Mouse (Mus musculus) heart, embryonic 12.5 days (tissue): Measurements from ENCODE around the gene Ubald1. TPM values are rescaled to one million over a fixed set of nuclear protein-coding genes. Genes with fewer than 3 reads are reported as not detected.

Experiments used
- ATAC-seq: fragments of 200-750 bp; cut with Nextera tagmentation; 2 replicates; pipeline ENCODE4 v1.8.0; 2017; ENCODE audit warnings: moderate TSS enrichment, moderate library complexity; ENCODE audit not compliant: insufficient number of reproducible peaks, low FRiP score
- H3K27ac ChIP-seq: fragments of 300-500 bp; sonication (generic); 2 replicates; pipeline ENCODE4 v1.5.1; 2016; ENCODE audit warnings: mild to moderate bottlenecking, moderate library complexity; ENCODE audit not compliant: poor library complexity, severe bottlenecking
- H3K27me3 ChIP-seq: fragments of 300-500 bp; sonication (generic); replicated peaks from 2 replicates; pipeline ENCODE4 v1.6.1; 2016; ENCODE audit warnings: mild to moderate bottlenecking, moderate library complexity
- H3K36me3 ChIP-seq: fragments of 300-500 bp; sonication (generic); 2 replicates; pipeline ENCODE4 v1.6.1; 2016; ENCODE audit warnings: mild to moderate bottlenecking, moderate library complexity
- H3K4me1 ChIP-seq: fragments of 300-500 bp; sonication (generic); replicated peaks from 2 replicates; pipeline ENCODE4 v1.6.1; 2016; ENCODE audit warnings: mild to moderate bottlenecking
- H3K4me2 ChIP-seq: fragments of 300-500 bp; sonication (generic); 2 replicates; pipeline ENCODE4 v1.6.1; 2016; ENCODE audit warnings: mild to moderate bottlenecking, moderate library complexity
- H3K4me3 ChIP-seq: fragments of 300-500 bp; sonication (generic); 2 replicates; pipeline ENCODE4 v1.5.1; 2016; ENCODE audit warnings: mild to moderate bottlenecking
- H3K9ac ChIP-seq: fragments of 300-500 bp; sonication (generic); 2 replicates; pipeline ENCODE4 v1.6.1; 2016; ENCODE audit warnings: mild to moderate bottlenecking, moderate library complexity
- H3K9me3 ChIP-seq: fragments of 300-500 bp; sonication (generic); replicated peaks from 2 replicates; pipeline ENCODE4 v1.6.1; 2016; ENCODE audit warnings: mild to moderate bottlenecking, moderate library complexity
- WGBS: fragments of 180-500 bp; shearing (Covaris S2); methylation state at CpG from one replicate; pipeline ENCODE4 v1.1.7; 2016; 5-methylcytosine and 5-hydroxymethylcytosine counted together
- polyA plus RNA-seq: library from polyadenylated mRNA; unstranded; fragments of >200 nt; fragmentation: Nextera tagmentation; extraction: Ambion mirVana; gene quantifications from 2 replicates; pipeline ENCODE4 v1.2.1, GENCODE M21; 2016

The Ubald1 gene
- 26.8 and 27.1 TPM in 2 replicates for polyA plus RNA-seq

DNA sequence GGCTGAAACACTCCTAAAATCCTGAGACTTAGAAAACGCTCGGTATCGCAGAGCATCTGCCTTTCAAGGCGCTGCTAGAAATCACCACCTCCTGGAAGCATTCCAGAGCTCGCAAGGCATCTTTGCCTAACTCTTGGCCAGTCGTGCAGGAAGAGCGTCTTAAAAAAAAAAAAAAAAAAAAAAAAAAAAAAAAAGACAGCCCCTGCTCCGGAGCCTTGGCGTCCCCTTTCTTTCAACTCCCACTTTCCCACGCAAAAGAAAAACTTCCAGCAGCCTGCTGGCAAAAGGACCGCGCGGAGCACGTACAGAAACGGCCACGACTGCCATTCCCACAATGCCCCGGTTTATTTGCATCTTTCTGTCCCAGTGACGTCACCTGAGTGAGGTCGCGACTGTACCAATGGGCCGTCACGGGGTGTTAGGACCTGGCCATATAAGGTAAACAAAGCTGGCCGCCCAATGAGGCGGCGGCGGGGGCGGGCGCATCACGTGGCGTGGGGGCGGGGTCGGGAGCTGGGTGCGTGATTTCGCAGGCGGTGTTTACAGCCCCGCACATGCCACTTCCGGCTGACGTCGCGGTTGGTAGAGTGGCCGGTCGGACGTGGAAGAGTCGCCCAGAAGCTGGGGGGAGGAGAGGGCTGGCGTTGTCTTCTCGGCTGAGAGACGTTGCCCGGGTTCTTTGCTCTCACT lies at the start of gene Ubald1:
TSS of gene Ubald1 (minus strand) at position 180 of the 690 bp plus-strand sequence.
- peak; percentile 92 for ATAC-seq
- H3K4me3 ChIP-seq = peak within 1 kb of the TSS; percentile 86
- no peaks in the 10 kb centered on the region for H3K27me3 ChIP-seq
- peak within 1 kb of the TSS; percentile 86 for H3K9ac ChIP-seq
- peaks cover 41% of the 10 kb centered on the region for H3K4me1 ChIP-seq
- H3K9me3 ChIP-seq = no peaks in the 10 kb centered on the region
- peaks cover 8% of the 10 kb centered on the region for H3K36me3 ChIP-seq
- peak within 1 kb of the TSS; percentile 88 for H3K4me2 ChIP-seq
- H3K27ac ChIP-seq = peak within 1 kb of the TSS; percentile 99
- under 1% methylated on average over 48 of the region's 48 CpGs for WGBS

DNA sequence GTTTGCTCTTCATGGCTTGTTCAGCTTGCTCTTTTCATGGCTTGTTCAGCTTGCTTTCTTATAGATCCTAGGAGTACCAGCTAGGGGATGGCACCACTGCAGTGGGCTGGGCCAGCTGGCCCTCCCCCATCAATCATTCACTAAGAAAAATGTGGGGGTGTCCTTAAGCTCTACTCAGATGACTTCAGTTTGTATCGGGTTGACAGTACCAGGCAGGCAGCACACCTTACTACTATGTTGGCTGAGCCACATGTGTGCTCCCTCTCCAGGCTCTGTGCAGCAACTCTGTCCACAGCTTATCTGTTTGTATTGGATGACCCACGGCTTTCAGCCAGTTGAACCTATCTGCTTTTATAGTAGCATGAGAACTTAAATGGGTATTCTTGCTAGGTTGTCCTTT lies 48.4 kb upstream of the Ubald1 start:
- no peak for ATAC-seq
- 61% methylated on average over 2 of the region's 2 CpGs for WGBS
- H3K4me3 ChIP-seq = no peak overlapping the region
- H3K27ac ChIP-seq = no peak overlapping the region
- peaks cover 96% of the 10 kb centered on the region for H3K36me3 ChIP-seq
- H3K4me1 ChIP-seq = peaks cover 10% of the 10 kb centered on the region
- H3K9me3 ChIP-seq = no peaks in the 10 kb centered on the region
- H3K4me2 ChIP-seq = no peak overlapping the region
- H3K27me3 ChIP-seq = no peaks in the 10 kb centered on the region
- H3K9ac ChIP-seq = no peak overlapping the region

DNA sequence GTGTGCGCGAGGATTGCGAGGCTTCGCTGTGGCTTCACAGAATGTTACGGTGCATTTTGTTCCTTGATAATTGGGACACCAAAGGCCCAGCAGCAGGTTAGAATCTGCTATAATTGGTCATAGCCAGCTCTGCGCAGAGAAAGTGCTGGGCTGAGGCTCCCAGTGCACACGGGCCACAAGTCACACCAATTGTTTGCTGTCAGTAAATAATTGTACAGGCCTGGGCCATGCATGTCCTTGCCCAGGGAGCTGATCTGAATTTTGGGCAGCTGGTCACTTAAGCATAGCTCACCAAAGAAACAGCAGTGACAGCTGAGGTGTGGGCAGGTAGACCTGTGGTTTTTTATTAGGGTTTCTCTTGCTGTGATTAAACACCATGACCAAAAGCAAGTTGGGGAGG lies 47.9 kb upstream of the Ubald1 start:
- Histone ChIP-seq H3K4me3 (no peak overlapping the region), H3K27ac (no peak overlapping the region), H3K27me3 (no peaks in the 10 kb centered on the region), H3K9ac (no peak overlapping the region), H3K4me1 (peaks cover 9% of the 10 kb centered on the region), H3K36me3 (peaks cover 96% of the 10 kb centered on the region), H3K4me2 (no peak overlapping the region), H3K9me3 (no peaks in the 10 kb centered on the region)
- ATAC-seq = no peak
- WGBS = 96% methylated on average over 7 of the region's 7 CpGs

DNA sequence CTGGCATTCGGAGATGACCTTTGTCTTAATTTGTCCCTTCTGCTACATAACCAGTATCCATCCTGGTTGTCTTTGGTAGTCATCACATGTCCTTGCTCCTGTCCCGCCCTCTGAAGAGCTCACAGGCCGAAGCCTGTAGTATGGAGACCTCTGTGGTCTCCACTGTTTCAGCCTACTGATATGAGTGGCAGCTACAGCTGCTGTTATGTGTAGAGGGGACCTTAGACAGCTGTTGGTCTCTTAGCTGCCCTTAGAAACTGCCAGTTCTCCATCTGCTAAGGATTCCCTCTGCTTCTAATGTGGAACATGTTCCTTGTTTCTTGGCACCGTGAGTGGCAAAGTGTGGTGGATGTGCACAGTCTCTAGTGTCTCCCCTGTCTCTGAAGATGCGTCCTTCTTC lies 43.9 kb upstream of the Ubald1 start:
- no peaks in the 10 kb centered on the region for H3K27me3 ChIP-seq
- peaks cover 94% of the 10 kb centered on the region for H3K36me3 ChIP-seq
- no peak overlapping the region for H3K4me3 ChIP-seq
- 90% methylated on average over 5 of the region's 5 CpGs for WGBS
- no peak overlapping the region for H3K4me2 ChIP-seq
- no peak overlapping the region for H3K9ac ChIP-seq
- H3K9me3 ChIP-seq = no peaks in the 10 kb centered on the region
- no peak overlapping the region for H3K27ac ChIP-seq
- no peaks in the 10 kb centered on the region for H3K4me1 ChIP-seq
- no peak for ATAC-seq

DNA sequence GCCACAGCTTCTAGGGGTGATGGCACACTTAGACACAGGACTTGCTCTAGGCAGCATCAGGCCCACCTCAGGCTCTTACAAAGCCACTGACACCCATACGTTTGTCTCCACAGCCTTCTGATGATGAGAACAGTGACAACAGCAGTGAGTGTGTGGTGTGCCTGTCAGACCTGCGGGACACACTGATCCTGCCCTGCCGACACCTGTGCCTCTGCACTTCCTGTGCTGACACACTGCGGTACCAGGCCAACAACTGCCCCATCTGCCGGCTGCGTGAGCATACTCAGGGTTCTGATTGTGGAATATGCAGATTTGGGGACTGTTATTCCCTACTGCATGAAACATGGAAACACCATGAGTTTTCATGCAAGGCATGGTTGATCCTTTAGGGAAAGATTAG lies 42.4 kb upstream of the Ubald1 start:
- 92% methylated on average over 6 of the region's 6 CpGs for WGBS

DNA sequence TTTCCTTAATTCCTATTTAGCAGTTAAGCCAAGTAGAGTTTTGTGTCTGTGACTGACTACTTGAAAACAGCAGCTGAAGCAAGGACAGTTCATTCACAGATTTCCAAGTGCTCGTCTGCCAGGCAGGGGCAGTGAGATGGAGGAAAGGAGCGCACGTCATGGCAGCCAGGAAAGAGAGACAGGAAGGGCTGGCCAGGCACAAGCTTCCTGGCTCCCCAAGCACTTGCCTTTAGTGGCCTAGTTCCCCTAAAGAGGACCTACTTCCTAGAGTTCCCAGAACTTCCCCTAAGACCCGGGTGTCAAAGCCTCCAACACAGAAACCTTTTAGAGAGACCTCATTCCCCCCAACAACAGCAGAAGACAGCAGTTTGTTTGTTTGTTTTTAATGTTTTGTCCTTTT lies 40.4 kb upstream of the Ubald1 start:
- no peak overlapping the region for H3K9ac ChIP-seq
- H3K36me3 ChIP-seq = peaks cover 93% of the 10 kb centered on the region
- no peak overlapping the region for H3K4me2 ChIP-seq
- 0 out of 2 replicates have a peak, but pooled peaks cover 4% of the 10 kb centered on the region for H3K4me1 ChIP-seq
- ATAC-seq = no peak
- peak overlapping the region; percentile 35; the same call in 1 of the 2 replicates for H3K27ac ChIP-seq
- WGBS = 59% methylated on average over 4 of the region's 4 CpGs
- no peaks in the 10 kb centered on the region for H3K27me3 ChIP-seq
- H3K9me3 ChIP-seq = no peaks in the 10 kb centered on the region
- no peak overlapping the region for H3K4me3 ChIP-seq

More for the DNA sequence above, 42.4 kb upstream of the Ubald1 start:
- H3K9me3 ChIP-seq = no peaks in the 10 kb centered on the region
- H3K27ac ChIP-seq = no peak overlapping the region
- H3K9ac ChIP-seq = no peak overlapping the region
- no peak for ATAC-seq
- H3K27me3 ChIP-seq = no peaks in the 10 kb centered on the region
- H3K36me3 ChIP-seq = peaks cover 94% of the 10 kb centered on the region
- no peak overlapping the region for H3K4me3 ChIP-seq
- H3K4me1 ChIP-seq = no peaks in the 10 kb centered on the region
- no peak overlapping the region for H3K4me2 ChIP-seq

DNA sequence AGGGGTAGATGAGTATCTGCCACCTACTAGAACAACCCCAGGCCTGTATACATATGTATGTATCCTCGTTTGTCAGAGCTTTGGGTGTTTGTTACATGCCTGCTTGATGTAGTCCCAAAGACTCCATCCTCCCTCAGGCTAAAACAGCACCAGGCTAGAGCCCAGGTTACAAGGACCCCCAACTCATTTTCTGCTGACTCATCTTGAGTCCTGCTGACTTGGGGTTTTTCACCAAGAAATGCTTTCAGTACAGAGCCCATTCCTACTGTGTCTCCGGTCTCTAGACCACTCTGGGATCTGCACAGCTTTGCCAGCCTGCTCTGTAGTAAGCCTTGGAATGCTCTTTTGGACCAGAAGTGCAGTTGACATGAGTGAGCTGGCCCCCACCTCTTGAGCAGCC lies 36.5 kb upstream of the Ubald1 start:
- H3K4me1 ChIP-seq = peaks cover 23% of the 10 kb centered on the region
- H3K27ac ChIP-seq = no peak overlapping the region
- H3K36me3 ChIP-seq = peaks cover 89% of the 10 kb centered on the region
- H3K4me2 ChIP-seq = no peak overlapping the region
- no peaks in the 10 kb centered on the region for H3K27me3 ChIP-seq
- 78% methylated on average over 2 of the region's 2 CpGs for WGBS
- no peaks in the 10 kb centered on the region for H3K9me3 ChIP-seq
- H3K9ac ChIP-seq = no peak overlapping the region
- ATAC-seq = no peak
- H3K4me3 ChIP-seq = no peak overlapping the region

DNA sequence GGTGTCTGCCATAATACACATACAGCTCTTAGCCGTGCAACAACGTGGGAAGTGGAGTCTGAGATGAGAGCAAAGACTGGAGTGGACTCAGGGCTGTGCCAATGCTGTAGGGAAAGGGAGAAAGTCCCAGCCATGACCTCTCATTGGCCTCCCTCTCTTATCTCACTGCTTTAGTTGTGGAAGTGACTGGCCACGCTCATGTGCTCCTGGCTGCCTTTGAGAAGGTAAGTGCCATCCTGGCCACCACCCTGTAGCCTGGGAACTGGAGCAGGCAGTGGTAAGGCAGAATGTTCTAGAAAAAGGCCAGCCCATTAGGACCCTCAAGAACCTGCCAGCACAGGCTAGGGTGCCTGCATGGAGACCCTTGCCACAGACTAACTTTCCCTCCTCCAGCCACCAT lies 35.8 kb upstream of the Ubald1 start:
- H3K36me3 ChIP-seq = peaks cover 89% of the 10 kb centered on the region
- no peak for ATAC-seq
- H3K4me3 ChIP-seq = no peak overlapping the region
- H3K9ac ChIP-seq = no peak overlapping the region
- no peak overlapping the region for H3K27ac ChIP-seq
- H3K27me3 ChIP-seq = no peaks in the 10 kb centered on the region
- H3K4me2 ChIP-seq = no peak overlapping the region
- H3K4me1 ChIP-seq = peaks cover 23% of the 10 kb centered on the region
- WGBS = 49% methylated on average over 3 of the region's 3 CpGs
- H3K9me3 ChIP-seq = no peaks in the 10 kb centered on the region

DNA sequence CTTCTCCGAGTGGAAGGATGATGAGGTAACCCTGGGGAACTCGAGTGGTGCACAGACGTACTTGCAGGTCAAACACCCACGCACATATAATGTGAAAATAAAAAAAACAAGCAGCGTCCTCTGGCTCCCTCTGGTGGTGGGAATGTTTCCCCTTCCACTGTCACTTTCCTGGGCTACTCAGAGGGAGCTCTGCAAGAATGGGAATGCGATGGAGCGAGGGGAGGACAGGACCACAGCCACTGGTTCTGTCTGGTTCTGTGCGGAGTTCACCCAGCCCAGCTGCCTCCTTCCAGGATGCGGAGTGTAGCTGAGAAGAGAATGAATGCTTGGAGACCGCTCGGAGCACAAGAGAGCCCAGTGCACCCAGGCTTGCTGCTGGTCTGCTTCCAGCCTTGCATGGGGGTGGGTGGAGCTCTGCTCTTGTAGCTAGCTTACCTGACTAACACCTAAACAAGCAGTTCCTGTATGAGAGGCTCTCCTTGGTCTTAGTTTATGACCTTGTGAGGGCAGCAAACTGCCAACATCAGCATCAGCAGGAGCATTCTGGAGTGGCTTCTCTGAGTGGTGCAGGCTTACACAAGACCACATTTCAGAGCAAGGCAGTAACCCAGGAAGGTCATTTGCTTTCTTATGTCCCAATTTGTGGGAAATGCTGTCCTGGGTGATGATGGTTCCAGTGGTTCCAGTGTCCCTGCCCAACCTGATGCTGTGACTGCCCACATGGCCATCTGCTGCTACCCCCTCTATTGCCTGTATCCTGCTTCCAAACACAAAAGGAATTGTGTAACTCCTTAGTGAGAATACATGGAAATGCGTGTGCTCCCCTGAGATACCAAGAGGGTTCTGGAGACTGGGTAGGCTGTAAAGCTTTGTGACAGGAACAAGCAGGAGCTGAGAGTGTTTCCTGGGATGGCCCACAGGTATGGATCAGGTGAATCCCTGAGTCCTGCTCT lies 33.9 kb upstream of the Ubald1 start:
- Histone ChIP-seq H3K4me3 (no peak overlapping the region), H3K4me1 (peaks cover 23% of the 10 kb centered on the region), H3K27ac (peak overlapping the region; percentile 69), H3K27me3 (no peaks in the 10 kb centered on the region), H3K9me3 (no peaks in the 10 kb centered on the region), H3K4me2 (peak overlapping the region; percentile 22; the same call in 1 of the 2 replicates), H3K36me3 (peaks cover 89% of the 10 kb centered on the region), H3K9ac (peak overlapping the region; percentile 37; the same call in 1 of the 2 replicates)
- peak; percentile 64 for ATAC-seq
- WGBS = 35% methylated on average over 12 of the region's 12 CpGs

DNA sequence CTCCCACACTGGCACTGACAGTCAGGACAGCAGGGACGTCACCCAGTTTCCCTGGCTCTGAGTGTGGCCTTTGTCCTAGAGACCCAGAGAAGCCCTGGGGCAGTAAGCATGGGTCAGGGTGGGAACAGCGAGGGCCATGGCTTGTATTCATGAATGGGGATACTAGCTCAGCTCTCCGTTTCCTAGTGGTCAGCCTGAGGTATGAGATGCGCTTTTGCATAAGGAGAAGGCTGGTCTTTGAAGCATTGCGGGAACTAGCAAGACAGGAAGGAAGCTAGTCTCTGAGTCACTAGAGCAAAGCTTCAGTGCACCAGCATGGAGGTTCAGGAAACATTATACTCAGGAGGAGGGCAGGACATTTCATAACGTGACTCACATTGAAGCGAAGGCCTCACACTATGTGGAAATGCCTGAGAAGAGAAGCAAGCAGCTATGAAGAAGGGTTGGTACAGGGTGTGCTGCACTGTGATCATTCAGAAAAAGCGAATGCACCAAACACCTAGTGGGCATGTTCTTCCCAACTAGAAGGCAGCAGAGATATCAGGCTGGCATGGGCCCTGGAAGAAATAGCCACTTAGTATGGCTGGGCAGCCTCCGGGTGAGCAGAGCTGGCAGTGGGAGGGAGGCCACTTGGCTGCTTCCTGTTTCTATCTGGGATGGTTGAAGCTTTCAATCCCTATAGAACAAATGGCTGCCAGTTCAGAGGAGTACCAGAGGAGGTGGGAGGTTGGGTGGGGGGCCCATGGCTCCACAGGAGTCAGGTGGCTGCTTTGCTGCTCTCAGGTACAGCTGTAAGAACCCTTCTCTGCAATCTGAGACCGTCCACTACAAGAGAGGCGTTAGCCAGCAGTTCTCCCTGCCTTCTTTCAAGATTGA lies 33.0 kb upstream of the Ubald1 start:
- ATAC-seq = peak; percentile 15; the same call in 1 of the 2 replicates
- Histone ChIP-seq H3K4me3 (no peak overlapping the region), H3K27ac (peak overlapping the region; percentile 69), H3K36me3 (peaks cover 88% of the 10 kb centered on the region), H3K9ac (peak overlapping the region; percentile 37; the same call in 1 of the 2 replicates), H3K27me3 (no peaks in the 10 kb centered on the region), H3K9me3 (no peaks in the 10 kb centered on the region), H3K4me1 (peaks cover 23% of the 10 kb centered on the region), H3K4me2 (peak overlapping the region; percentile 22; the same call in 1 of the 2 replicates)
- 59% methylated on average over 11 of the region's 11 CpGs for WGBS
